Mouse (Mus musculus): ENCODE measurements around the gene BC051665. TPM values are rescaled to one million over a fixed set of nuclear protein-coding genes. Genes with fewer than 3 reads are reported as not detected.

The BC051665 gene
- polyA plus RNA-seq, 1 experiment from 2014 or later, result not detected

DNA sequence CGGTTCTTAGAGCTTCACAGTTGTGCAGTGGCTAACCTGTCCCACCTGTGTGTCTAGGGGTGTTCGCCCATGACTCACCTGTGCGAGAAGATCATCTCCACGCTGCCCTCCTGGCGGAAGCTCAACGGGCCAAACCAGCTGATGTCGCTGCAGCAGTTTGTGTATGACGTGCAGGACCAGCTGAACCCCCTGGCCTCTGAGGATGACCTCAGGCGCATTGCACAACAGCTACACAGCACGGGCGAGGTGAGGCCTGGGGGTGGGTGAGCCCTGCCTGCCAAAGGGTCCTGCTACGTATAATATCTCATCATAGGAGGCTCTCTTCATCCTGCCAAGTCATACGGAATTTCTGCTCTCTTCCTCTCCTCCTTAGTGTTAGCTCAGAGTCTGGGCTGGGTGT is 28.9 kb downstream of the BC051665 start:
- H3K27ac ChIP-seq, result no peak overlapping the region
- H3K4me1 ChIP-seq, result no peaks in the 10 kb centered on the region
- H3K36me3 ChIP-seq, result peaks cover 41% of the 10 kb centered on the region
- DNase-seq (ENCODE audit: low spot score), result no peak
- 86% methylated on average over 13 of the region's 13 CpGs for WGBS
- no peaks in the 10 kb centered on the region for H3K27me3 ChIP-seq (ENCODE audit: insufficient read depth, poor library complexity, severe bottlenecking)
- H3K9me3 ChIP-seq, result no peaks in the 10 kb centered on the region
- no peak overlapping the region for H3K4me3 ChIP-seq

DNA sequence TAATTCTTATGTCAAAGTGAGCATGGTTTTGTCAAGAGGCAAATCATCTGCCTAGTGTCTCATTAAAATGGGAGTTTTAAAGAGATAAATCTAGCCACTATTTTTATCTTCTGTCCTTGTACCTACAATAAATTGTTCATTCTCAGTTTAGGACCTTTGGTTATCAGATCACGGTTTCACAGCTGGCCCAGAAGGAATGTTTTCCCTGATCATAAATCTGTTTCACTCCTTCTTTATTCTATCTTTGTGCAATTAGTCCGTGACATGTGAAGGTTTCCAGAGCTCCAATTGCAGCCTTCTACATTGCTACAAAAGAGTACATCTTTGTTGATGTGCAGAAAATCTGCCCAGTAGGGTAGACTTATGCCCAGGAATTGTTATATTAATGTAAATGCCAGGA is 30.9 kb downstream of the BC051665 start:
- no peak for DNase-seq (ENCODE audit: low spot score)
- Histone ChIP-seq H3K36me3 (peaks cover 37% of the 10 kb centered on the region), H3K27me3 (ENCODE audit: insufficient read depth, poor library complexity, severe bottlenecking) (no peaks in the 10 kb centered on the region), H3K9me3 (no peaks in the 10 kb centered on the region), H3K4me1 (no peaks in the 10 kb centered on the region), H3K4me3 (no peak overlapping the region), H3K27ac (no peak overlapping the region)
- 74% methylated on average over 2 of the region's 2 CpGs for WGBS

DNA sequence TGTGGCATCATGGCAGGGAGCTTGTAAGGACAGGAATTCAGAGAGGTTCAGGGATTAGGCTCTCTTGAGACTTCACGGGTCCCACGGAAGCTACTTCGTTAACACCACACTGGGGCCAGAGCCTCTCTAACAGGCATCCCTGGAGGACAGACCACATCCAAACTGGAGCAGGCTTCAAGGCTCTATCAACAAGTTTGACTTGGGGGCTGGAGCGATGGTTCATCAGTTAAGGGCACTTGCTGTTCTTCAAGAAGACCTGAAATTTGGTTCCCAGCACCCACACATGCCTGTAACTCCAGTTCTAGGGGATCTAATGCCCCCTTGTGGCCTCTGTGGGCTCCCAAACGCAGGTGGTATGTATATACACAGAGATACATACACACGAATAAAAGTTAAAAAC is 32.9 kb downstream of the BC051665 start:
- Histone ChIP-seq H3K27ac (no peak overlapping the region), H3K27me3 (ENCODE audit: insufficient read depth, poor library complexity, severe bottlenecking) (no peaks in the 10 kb centered on the region), H3K4me3 (no peak overlapping the region), H3K9me3 (no peaks in the 10 kb centered on the region), H3K4me1 (no peaks in the 10 kb centered on the region), H3K36me3 (peaks cover 54% of the 10 kb centered on the region)
- no peak for DNase-seq (ENCODE audit: low spot score)
- 90% methylated on average over 6 of the region's 6 CpGs for WGBS

DNA sequence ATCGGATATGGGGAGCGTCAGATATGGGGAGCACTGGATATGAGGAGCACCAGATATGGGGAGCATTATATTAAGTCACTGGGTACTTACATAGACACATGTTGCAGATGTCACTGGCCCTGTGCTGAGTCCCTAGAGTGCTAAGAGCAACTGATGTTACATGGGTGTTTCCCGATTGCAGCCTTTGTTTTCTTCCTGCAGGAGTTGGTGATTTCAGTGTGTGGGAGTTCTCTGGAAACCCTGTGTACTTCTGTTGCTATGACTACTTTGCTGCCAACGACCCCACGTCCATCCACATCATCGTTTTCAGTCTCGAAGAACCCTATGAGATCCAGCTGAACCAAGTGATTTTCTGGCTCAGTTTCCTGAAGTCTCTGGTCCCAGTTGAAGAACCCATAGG is 35.2 kb downstream of the BC051665 start:
- H3K27ac ChIP-seq, result no peak overlapping the region

DNA sequence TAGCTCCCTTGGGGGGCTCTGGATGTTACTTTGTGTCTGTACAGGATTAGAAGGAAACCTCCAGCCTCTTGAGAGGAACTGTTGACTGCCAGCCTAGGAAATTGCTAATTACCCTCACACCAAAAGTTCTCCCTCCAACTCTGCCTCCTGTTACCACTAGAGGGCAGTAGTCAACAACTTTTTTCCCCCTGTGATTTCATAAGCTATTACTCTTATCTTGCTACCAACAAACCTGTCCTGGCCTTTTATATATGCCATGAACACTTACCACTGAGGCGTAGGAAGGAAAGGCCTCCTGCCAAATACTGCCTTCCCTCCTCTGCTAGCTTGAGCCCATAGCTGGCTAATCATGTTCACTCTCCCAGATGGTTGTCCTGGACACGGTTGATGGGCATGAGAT is 37.6 kb downstream of the BC051665 start:
- H3K27ac ChIP-seq, result no peak overlapping the region
- no peak for DNase-seq (ENCODE audit: low spot score)
- H3K4me3 ChIP-seq, result no peak overlapping the region
- WGBS, result 89% methylated on average over 2 of the region's 2 CpGs
- H3K9me3 ChIP-seq, result no peaks in the 10 kb centered on the region
- H3K4me1 ChIP-seq, result 0 out of 2 replicates have a peak, but pooled peaks cover 6% of the 10 kb centered on the region
- H3K36me3 ChIP-seq, result peaks cover 43% of the 10 kb centered on the region
- H3K27me3 ChIP-seq (ENCODE audit: insufficient read depth, poor library complexity, severe bottlenecking), result no peaks in the 10 kb centered on the region

More for the DNA sequence above, 35.2 kb downstream of the BC051665 start:
- H3K27me3 ChIP-seq (ENCODE audit: insufficient read depth, poor library complexity, severe bottlenecking), result no peaks in the 10 kb centered on the region
- no peaks in the 10 kb centered on the region for H3K4me1 ChIP-seq
- no peaks in the 10 kb centered on the region for H3K9me3 ChIP-seq
- 88% methylated on average over 7 of the region's 7 CpGs for WGBS
- H3K36me3 ChIP-seq, result peaks cover 50% of the 10 kb centered on the region
- H3K4me3 ChIP-seq, result no peak overlapping the region
- no peak for DNase-seq (ENCODE audit: low spot score)

DNA sequence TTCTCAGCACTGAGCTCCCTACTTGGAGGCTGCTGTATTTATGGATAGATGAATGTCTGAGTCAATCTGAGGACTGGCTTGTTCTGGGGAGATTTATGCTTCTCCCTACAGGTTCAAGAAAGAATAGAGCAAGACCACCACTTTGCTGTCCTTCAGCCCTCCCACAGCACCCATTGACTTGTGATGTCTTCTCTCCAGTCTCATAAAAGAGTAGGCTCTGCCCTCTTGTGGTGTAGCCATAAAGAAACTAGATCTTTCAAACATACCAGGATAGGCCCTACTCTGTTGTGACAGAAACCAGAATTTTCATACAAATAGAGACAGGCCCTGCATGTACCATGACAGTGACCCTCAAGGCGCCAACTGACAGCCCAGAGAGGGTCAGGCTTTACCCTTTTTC is 39.0 kb downstream of the BC051665 start:
- Histone ChIP-seq H3K4me1 (peaks cover 7% of the 10 kb centered on the region; the same call in 1 of the 2 replicates), H3K4me3 (no peak overlapping the region), H3K27me3 (ENCODE audit: insufficient read depth, poor library complexity, severe bottlenecking) (no peaks in the 10 kb centered on the region), H3K36me3 (peaks cover 30% of the 10 kb centered on the region), H3K9me3 (no peaks in the 10 kb centered on the region), H3K27ac (no peak overlapping the region)
- DNase-seq (ENCODE audit: low spot score), result no peak
- 74% methylated on average over 1 of the region's 1 CpGs for WGBS

DNA sequence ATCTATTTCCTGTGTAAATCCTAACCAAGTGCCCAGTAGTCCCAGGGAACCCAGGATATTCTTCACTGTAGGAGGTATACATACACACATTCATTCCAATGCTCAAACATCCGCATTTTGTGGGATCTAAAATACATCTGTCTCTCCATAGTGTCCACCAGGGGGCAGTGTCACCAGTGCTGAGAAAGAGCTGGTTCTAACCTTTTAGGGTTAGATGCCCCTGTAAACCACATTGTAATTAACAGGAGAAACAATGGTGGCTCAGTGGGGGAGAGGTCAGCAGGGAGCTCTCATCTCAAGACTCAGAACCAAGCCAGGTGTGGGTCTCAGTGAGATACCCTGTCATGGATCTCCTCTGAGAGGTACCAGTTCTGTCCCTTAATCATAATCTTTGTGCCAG is 39.9 kb downstream of the BC051665 start:
- WGBS, result 51% methylated on average over 1 of the region's 1 CpGs
- H3K36me3 ChIP-seq, result peaks cover 23% of the 10 kb centered on the region
- H3K4me1 ChIP-seq, result peaks cover 7% of the 10 kb centered on the region; the same call in 1 of the 2 replicates
- H3K4me3 ChIP-seq, result no peak overlapping the region
- DNase-seq (ENCODE audit: low spot score), result no peak
- no peak overlapping the region for H3K27ac ChIP-seq
- no peaks in the 10 kb centered on the region for H3K27me3 ChIP-seq (ENCODE audit: insufficient read depth, poor library complexity, severe bottlenecking)
- H3K9me3 ChIP-seq, result no peaks in the 10 kb centered on the region

DNA sequence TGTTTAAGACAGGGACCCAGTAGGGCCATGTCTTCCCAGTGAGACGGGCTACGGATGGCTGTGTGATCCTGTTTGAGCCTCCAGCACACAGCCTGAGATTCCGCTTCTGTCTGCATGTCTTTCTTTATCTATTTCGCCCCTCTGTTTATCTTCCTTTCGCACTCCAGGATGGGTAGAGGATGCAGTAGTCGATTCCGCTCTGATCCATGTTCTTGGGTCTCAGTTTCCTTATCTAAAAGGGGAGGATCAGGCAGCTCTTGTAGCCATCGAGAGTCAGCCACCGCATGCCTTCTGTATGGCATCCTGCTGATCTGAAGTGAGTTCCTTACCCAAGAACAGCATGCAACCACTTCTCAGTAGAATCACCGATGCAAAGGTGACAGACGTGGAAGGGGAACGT is 40.8 kb downstream of the BC051665 start:
- H3K36me3 ChIP-seq, result peaks cover 25% of the 10 kb centered on the region
- no peak overlapping the region for H3K27ac ChIP-seq
- no peaks in the 10 kb centered on the region for H3K9me3 ChIP-seq
- WGBS, result 38% methylated on average over 12 of the region's 12 CpGs
- no peaks in the 10 kb centered on the region for H3K27me3 ChIP-seq (ENCODE audit: insufficient read depth, poor library complexity, severe bottlenecking)
- H3K4me3 ChIP-seq, result no peak overlapping the region
- peaks cover 7% of the 10 kb centered on the region; the same call in 1 of the 2 replicates for H3K4me1 ChIP-seq
- DNase-seq (ENCODE audit: low spot score), result no peak

DNA sequence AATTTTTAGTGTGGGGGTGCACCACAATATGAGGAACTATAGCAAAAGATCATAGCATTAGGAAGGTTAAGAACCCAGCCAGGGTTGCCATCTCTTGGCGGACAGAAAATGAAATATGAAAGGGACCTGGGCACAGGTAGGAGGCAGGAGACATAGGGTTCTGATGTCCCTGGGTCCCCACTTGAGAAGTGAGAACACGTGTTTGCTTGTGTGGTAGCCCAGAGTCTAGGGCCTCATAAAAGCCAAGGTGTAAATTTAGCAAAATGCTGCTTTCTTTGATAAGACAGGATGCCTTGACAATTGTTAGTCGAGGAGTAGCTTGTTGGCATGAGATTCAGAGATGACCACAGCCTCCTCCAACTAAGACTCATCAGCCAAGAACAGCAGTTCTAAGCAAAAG is 41.4 kb downstream of the BC051665 start:
- Histone ChIP-seq H3K9me3 (no peaks in the 10 kb centered on the region), H3K4me1 (peaks cover 7% of the 10 kb centered on the region; the same call in 1 of the 2 replicates), H3K36me3 (peaks cover 29% of the 10 kb centered on the region), H3K27me3 (ENCODE audit: insufficient read depth, poor library complexity, severe bottlenecking) (no peaks in the 10 kb centered on the region), H3K27ac (no peak overlapping the region), H3K4me3 (no peak overlapping the region)
- WGBS, result 80% methylated on average over 3 of the region's 3 CpGs
- DNase-seq (ENCODE audit: low spot score), result no peak

DNA sequence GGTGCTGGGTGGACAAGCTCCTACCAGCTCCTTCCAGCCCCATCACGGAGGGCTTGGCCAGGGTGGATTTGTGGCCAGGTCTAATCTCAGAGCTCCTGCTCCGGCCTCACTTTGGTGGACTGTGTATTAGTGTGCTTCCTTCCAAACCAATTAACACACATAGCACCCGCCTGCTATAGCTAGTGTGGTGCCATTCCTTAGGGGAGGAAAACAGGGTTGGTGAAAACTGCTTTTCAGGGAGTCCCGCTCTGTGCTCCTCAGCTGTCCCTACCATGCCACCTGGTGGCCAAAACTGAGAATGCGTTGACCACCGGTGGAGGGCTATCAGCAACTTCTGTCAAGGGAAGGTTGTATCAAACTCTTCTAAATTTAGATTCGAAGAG is 42.1 kb downstream of the BC051665 start:
- Histone ChIP-seq H3K27me3 (ENCODE audit: insufficient read depth, poor library complexity, severe bottlenecking) (no peaks in the 10 kb centered on the region), H3K9me3 (no peaks in the 10 kb centered on the region), H3K4me3 (no peak overlapping the region), H3K27ac (peak overlapping the region; percentile 80), H3K4me1 (peaks cover 7% of the 10 kb centered on the region; the same call in 1 of the 2 replicates), H3K36me3 (peaks cover 24% of the 10 kb centered on the region)
- peak; percentile 90 for DNase-seq (ENCODE audit: low spot score)
- WGBS, result 28% methylated on average over 7 of the region's 7 CpGs

DNA sequence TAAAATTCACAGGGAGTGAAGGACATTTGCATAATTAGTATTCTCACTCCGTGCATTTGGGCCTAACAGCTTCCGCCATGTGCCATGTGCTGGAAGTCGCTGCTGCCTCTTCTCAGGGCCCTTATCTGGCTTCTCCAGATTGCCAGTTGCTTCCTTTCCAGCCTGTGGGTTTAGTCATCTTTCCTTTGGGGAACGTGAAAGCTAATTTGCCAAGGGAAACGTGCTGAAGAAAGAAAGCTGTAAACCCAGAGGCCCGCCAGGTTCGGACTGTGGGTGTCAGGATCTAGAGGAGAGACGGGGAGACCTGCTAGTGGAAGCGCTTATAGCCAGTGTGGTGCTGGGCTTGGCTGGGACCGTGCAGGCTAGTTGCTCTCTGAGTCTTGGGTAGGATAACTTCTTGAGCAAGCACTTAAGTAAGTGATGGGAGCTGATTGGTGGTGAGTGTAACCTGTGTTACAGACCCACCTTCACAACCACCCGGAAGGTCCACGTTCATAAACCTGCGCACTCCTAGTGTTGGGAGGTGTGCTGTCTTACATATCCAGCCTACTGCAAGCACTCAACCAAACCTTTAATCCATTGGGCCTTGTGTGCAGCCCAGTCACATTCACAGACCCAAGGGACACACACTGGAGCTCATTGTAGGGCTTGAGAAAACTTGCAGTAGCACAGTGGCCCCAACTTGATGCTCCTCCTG is 42.6 kb downstream of the BC051665 start:
- Histone ChIP-seq H3K4me1 (peaks cover 7% of the 10 kb centered on the region; the same call in 1 of the 2 replicates), H3K4me3 (no peak overlapping the region), H3K27ac (peak overlapping the region; percentile 80), H3K36me3 (peaks cover 19% of the 10 kb centered on the region), H3K9me3 (no peaks in the 10 kb centered on the region), H3K27me3 (ENCODE audit: insufficient read depth, poor library complexity, severe bottlenecking) (no peaks in the 10 kb centered on the region)
- WGBS, result 45% methylated on average over 13 of the region's 13 CpGs
- peak; percentile 85 for DNase-seq (ENCODE audit: low spot score)

DNA sequence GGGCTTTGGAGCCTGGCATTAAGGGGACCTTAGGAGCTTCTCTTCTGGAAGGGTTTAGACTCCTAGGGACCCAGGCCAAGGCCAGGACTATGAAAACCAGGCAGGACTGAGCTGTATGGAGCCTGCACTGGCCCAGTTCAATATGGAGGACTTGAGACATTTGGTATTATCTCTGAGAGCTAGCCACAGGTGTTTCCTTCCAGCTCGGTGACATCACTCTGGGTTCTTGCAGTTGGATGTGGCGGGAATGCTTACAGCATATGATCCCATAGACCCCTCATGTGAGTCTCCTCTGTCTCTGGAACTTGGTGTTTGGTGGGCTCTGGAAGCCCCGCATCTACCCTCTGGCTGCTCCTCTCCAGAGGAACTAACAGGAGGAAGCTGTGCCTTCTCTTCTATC is 43.6 kb downstream of the BC051665 start:
- Histone ChIP-seq H3K9me3 (no peaks in the 10 kb centered on the region), H3K27ac (peak overlapping the region; percentile 67), H3K4me1 (peaks cover 12% of the 10 kb centered on the region; the same call in 1 of the 2 replicates), H3K4me3 (no peak overlapping the region), H3K27me3 (ENCODE audit: insufficient read depth, poor library complexity, severe bottlenecking) (no peaks in the 10 kb centered on the region), H3K36me3 (peaks cover 13% of the 10 kb centered on the region)
- WGBS, result 69% methylated on average over 3 of the region's 3 CpGs
- no peak for DNase-seq (ENCODE audit: low spot score)

DNA sequence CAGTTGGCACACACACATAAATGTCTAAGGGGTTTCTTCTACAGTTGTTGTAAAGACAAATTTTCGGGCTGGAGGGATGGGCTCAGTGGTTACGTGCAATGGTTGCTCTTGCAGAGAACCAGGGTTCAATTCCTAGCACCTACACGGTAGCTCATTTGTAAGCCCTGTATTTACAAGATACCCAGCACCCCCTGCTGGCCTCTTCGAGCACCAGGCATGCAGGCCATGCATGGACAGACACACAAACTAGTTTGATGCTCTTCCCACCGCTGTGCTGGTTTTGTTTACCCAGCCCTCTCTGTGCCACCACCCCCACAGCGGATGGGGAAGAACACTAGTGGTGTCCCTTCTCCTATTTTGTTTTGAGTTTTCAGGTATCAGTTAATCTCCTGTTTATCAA is 45.9 kb downstream of the BC051665 start:
- peaks cover 15% of the 10 kb centered on the region for H3K36me3 ChIP-seq
- no peaks in the 10 kb centered on the region for H3K27me3 ChIP-seq (ENCODE audit: insufficient read depth, poor library complexity, severe bottlenecking)
- H3K27ac ChIP-seq, result no peak overlapping the region
- peaks cover 16% of the 10 kb centered on the region; the same call in 1 of the 2 replicates for H3K4me1 ChIP-seq
- no peaks in the 10 kb centered on the region for H3K9me3 ChIP-seq
- DNase-seq (ENCODE audit: low spot score), result no peak
- WGBS, result 87% methylated on average over 6 of the region's 6 CpGs
- no peak overlapping the region for H3K4me3 ChIP-seq

DNA sequence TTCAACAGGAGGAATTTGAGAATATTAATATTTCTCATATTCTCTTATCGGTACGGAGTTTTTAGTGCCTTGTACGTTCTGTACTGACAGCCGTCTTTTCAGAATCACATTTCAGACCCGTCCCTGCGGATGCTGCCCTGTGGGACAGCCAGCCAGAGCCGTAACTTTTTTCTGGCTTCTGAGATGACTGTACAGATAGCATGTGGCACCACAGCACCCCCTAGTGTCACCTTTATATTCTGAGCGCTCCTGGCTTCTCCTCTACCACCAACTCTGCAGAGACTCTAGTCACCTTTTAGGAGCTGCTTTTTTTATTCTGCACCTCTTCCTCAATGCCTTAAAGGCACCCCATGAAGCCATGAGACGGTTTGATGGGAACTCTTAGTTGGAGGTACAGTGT is 47.7 kb downstream of the BC051665 start:
- H3K4me3 ChIP-seq, result peak overlapping the region; percentile 35
- peaks cover 15% of the 10 kb centered on the region for H3K36me3 ChIP-seq
- no peaks in the 10 kb centered on the region for H3K9me3 ChIP-seq
- H3K27ac ChIP-seq, result peak overlapping the region; percentile 79
- peaks cover 15% of the 10 kb centered on the region for H3K4me1 ChIP-seq
- WGBS, result 17% methylated on average over 9 of the region's 9 CpGs
- H3K27me3 ChIP-seq (ENCODE audit: insufficient read depth, poor library complexity, severe bottlenecking), result no peaks in the 10 kb centered on the region
- DNase-seq (ENCODE audit: low spot score), result peak; percentile 90

All from heart, embryonic 10.5 days (tissue).